In genomic region chr7:98769111-98769734, GRCm38 (mm10) we compare ENCODE assay signal across 14 mouse cellular contexts.
DNase-seq lines count a peak whose midpoint lies in the region; ATAC-seq and TF ChIP-seq lines count a peak whose summit lies in the region.
"Had no signal": no experiment of that assay in that cellular context is flagged by ENCODE, and none has a peak within 500 bp of the region (broad histone marks: within the 10 kb centered on the region; RNA-seq: fewer than 3 reads in every experiment).

No protein-coding gene starts in this region.

- peaks cover 7% of the 10 kb centered on the region; the same call in 1 of the 2 replicates for H3K4me1 ChIP-seq in heart, postnatal 0 days (ENCODE audit: control insufficient read depth, insufficient read depth)
- peaks cover 2% of the 10 kb centered on the region; the same call in 1 of the 2 replicates for H3K4me1 ChIP-seq in heart, adult 2 months (ENCODE audit: control insufficient read depth, insufficient read depth, low read length)
- peaks cover 32% of the 10 kb centered on the region for H3K4me1 ChIP-seq in midbrain, embryonic 10.5 days
- H3K4me1 ChIP-seq in midbrain, embryonic 15.5 days: no peaks in the 10 kb centered on the region
- peaks cover 23% of the 10 kb centered on the region for H3K4me1 ChIP-seq in embryonic facial prominence, embryonic 13.5 days
- H3K4me1 ChIP-seq in limb, embryonic 14.5 days (ENCODE audit: control insufficient read depth, insufficient read depth, low read length): peaks cover 29% of the 10 kb centered on the region

- no peak for DNase-seq in heart, postnatal 0 days (ENCODE audit: low spot score)
- no peak for DNase-seq in heart, adult 2 months
- no peak for DNase-seq in midbrain, embryonic 10.5 days (ENCODE audit: low spot score)
- no peak for DNase-seq in limb, embryonic 14.5 days (ENCODE audit: low spot score)
- DNase-seq in gastrocnemius, postnatal 14 days: no peak
- DNase-seq: cerebellum, adult 2 months; gastrocnemius, postnatal 36 days; kidney, adult 2 months; liver had no signal

- no peak overlapping the region for H3K27ac ChIP-seq in heart, postnatal 0 days (ENCODE audit: low read depth)
- no peak overlapping the region for H3K27ac ChIP-seq in heart, adult 2 months
- peak overlapping the region; percentile 23; the same call in 1 of the 2 replicates for H3K27ac ChIP-seq in midbrain, embryonic 10.5 days (replicated peaks)
- H3K27ac ChIP-seq in midbrain, embryonic 15.5 days: no peak overlapping the region
- no peak overlapping the region for H3K27ac ChIP-seq in embryonic facial prominence, embryonic 13.5 days
- H3K27ac ChIP-seq in limb, embryonic 14.5 days (replicated peaks; ENCODE audit: low read depth, low read length): 0 out of 2 replicates have a peak overlapping the region, but pooled peaks have one; percentile 13
- H3K27ac ChIP-seq: macrophage had no signal

- no peak for TF ChIP-seq EP300 in heart, postnatal 0 days (IDR thresholded peaks at IDR 0.05; ENCODE audit: low read depth)
- no peak for TF ChIP-seq EP300 in heart, adult 2 months (IDR thresholded peaks at IDR 0.05; ENCODE audit: insufficient read depth, low read depth, low read length)

- H3K27me3 ChIP-seq in heart, postnatal 0 days (ENCODE audit: control insufficient read depth, insufficient read depth, low read length): no peaks in the 10 kb centered on the region
- H3K27me3 ChIP-seq in heart, adult 2 months (ENCODE audit: control insufficient read depth, insufficient read depth, low read length): no peaks in the 10 kb centered on the region
- peaks cover 16% of the 10 kb centered on the region for H3K27me3 ChIP-seq in midbrain, embryonic 10.5 days (ENCODE audit: low read depth, poor library complexity, severe bottlenecking)
- no peaks in the 10 kb centered on the region for H3K27me3 ChIP-seq in midbrain, embryonic 15.5 days (replicated peaks)
- no peaks in the 10 kb centered on the region for H3K27me3 ChIP-seq in embryonic facial prominence, embryonic 13.5 days
- H3K27me3 ChIP-seq in limb, embryonic 14.5 days (ENCODE audit: control insufficient read depth, insufficient read depth, low read length): no peaks in the 10 kb centered on the region

- 9% methylated on average over 1 of the region's 1 CpGs for WGBS in heart, postnatal 0 days
- WGBS in heart, adult 2 months: 10% methylated on average over 1 of the region's 1 CpGs
- WGBS in midbrain, embryonic 10.5 days: 90% methylated on average over 1 of the region's 1 CpGs
- 68% methylated on average over 1 of the region's 1 CpGs for WGBS in midbrain, embryonic 15.5 days
- 68% methylated on average over 1 of the region's 1 CpGs for WGBS in embryonic facial prominence, embryonic 13.5 days
- 33% methylated on average over 1 of the region's 1 CpGs for WGBS in limb, embryonic 14.5 days

- no peaks in the 10 kb centered on the region for H3K79me2 ChIP-seq in heart, adult 2 months (replicated peaks; ENCODE audit: control insufficient read depth, insufficient read depth, low read length)

- no peak overlapping the region for H3K9ac ChIP-seq in heart, postnatal 0 days (replicated peaks; ENCODE audit: low read depth, low read length)
- no peak overlapping the region for H3K9ac ChIP-seq in heart, adult 2 months (ENCODE audit: low read depth, low read length)
- no peak overlapping the region for H3K9ac ChIP-seq in midbrain, embryonic 15.5 days
- H3K9ac ChIP-seq in embryonic facial prominence, embryonic 13.5 days: peak overlapping the region; percentile 49
- no peak overlapping the region for H3K9ac ChIP-seq in limb, embryonic 14.5 days (ENCODE audit: low read depth, low read length, severe bottlenecking)

- intact Hi-C loops in heart, adult 2 months (cut with DNase I): no loop called here
- intact Hi-C loops in gastrocnemius, postnatal 14 days (cut with DNase I; ENCODE audit: low total_unique reads): no loop called here

- no peaks in the 10 kb centered on the region for H3K36me3 ChIP-seq in heart, postnatal 0 days (replicated peaks; ENCODE audit: control insufficient read depth, insufficient read depth, low read length)
- H3K36me3 ChIP-seq in heart, adult 2 months (ENCODE audit: control insufficient read depth, insufficient read depth, low read length): no peaks in the 10 kb centered on the region
- no peaks in the 10 kb centered on the region for H3K36me3 ChIP-seq in midbrain, embryonic 10.5 days
- H3K36me3 ChIP-seq in midbrain, embryonic 15.5 days (replicated peaks): no peaks in the 10 kb centered on the region
- no peaks in the 10 kb centered on the region for H3K36me3 ChIP-seq in embryonic facial prominence, embryonic 13.5 days
- no peaks in the 10 kb centered on the region for H3K36me3 ChIP-seq in limb, embryonic 14.5 days (ENCODE audit: control insufficient read depth, insufficient read depth, low read length)

- no peak for TF ChIP-seq CTCF in heart, postnatal 0 days (IDR thresholded peaks at IDR 0.05; ENCODE audit: low read depth)
- no peak for TF ChIP-seq CTCF in heart, adult 2 months (IDR thresholded peaks at IDR 0.05)

- TF ChIP-seq POLR2A in heart, adult 2 months (IDR thresholded peaks at IDR 0.05; ENCODE audit: insufficient read depth, low read depth, low read length): no peak
- no peak for TF ChIP-seq POLR2A in limb, embryonic 14.5 days (IDR thresholded peaks at IDR 0.05; ENCODE audit: borderline replicate concordance, extremely low read depth, insufficient read depth, insufficient read length)

- H3K9me3 ChIP-seq in heart, postnatal 0 days (replicated peaks; ENCODE audit: control insufficient read depth, low read length): no peaks in the 10 kb centered on the region
- H3K9me3 ChIP-seq in midbrain, embryonic 10.5 days (replicated peaks): no peaks in the 10 kb centered on the region
- no peaks in the 10 kb centered on the region for H3K9me3 ChIP-seq in midbrain, embryonic 15.5 days
- no peaks in the 10 kb centered on the region for H3K9me3 ChIP-seq in embryonic facial prominence, embryonic 13.5 days
- H3K9me3 ChIP-seq in limb, embryonic 14.5 days (ENCODE audit: control insufficient read depth, low read length): no peaks in the 10 kb centered on the region

- H3K4me3 ChIP-seq in heart, postnatal 0 days (ENCODE audit: low read depth, low read length): no peak overlapping the region
- H3K4me3 ChIP-seq in heart, adult 2 months: no peak overlapping the region
- no peak overlapping the region for H3K4me3 ChIP-seq in midbrain, embryonic 10.5 days
- H3K4me3 ChIP-seq in midbrain, embryonic 15.5 days: no peak overlapping the region
- H3K4me3 ChIP-seq in embryonic facial prominence, embryonic 13.5 days: no peak overlapping the region
- H3K4me3 ChIP-seq in limb, embryonic 14.5 days (replicated peaks; ENCODE audit: low read length): no peak overlapping the region

- peak; percentile 39; the same call in 1 of the 2 replicates for ATAC-seq in heart, postnatal 0 days (ENCODE audit: insufficient read depth, low read depth)
- ATAC-seq in midbrain, embryonic 15.5 days (replicated peaks): no peak
- ATAC-seq in embryonic facial prominence, embryonic 13.5 days (ENCODE audit: insufficient number of reproducible peaks, insufficient read depth, low FRiP score, low TSS enrichment, low read depth): no peak
- no peak for ATAC-seq in limb, embryonic 14.5 days (ENCODE audit: low FRiP score, low read depth)
- ATAC-seq: activated CD4-positive, CD25-positive, alpha-beta regulatory T cell, adult 4 months; forebrain, embryonic 16.5 days had no signal

- no peak overlapping the region for H3K4me2 ChIP-seq in heart, postnatal 0 days (ENCODE audit: low read depth, low read length)
- no peak overlapping the region for H3K4me2 ChIP-seq in midbrain, embryonic 15.5 days
- no peak overlapping the region for H3K4me2 ChIP-seq in embryonic facial prominence, embryonic 13.5 days
- H3K4me2 ChIP-seq in limb, embryonic 14.5 days (replicated peaks; ENCODE audit: low read depth, low read length, severe bottlenecking): no peak overlapping the region

Comparison
In these comparisons a context has a peak if more than half of its experiments do, and no peak if none do; other contexts are left out.
1. H3K27ac ChIP-seq: peak in midbrain, embryonic 10.5 days (single experiment) and limb, embryonic 14.5 days (single experiment); none in heart, postnatal 0 days (single experiment), heart, adult 2 months (single experiment), midbrain, embryonic 15.5 days (single experiment) and embryonic facial prominence, embryonic 13.5 days (single experiment).